Mouse (Mus musculus) liver, postnatal 0 days (tissue): Measurements from ENCODE around the gene Cd38.

Experiments used
- CTCF ChIP-seq: sonication (generic); IDR thresholded peaks from 2 replicates; pipeline ENCODE4 v1.5.1; 2016; ENCODE audit warnings: antibody characterized with exemption, low read depth
- EP300 ChIP-seq: IDR thresholded peaks from 2 replicates; pipeline ENCODE4 v1.6.1; 2016; ENCODE audit warnings: antibody characterized with exemption, low read depth, mild to moderate bottlenecking

DNA sequence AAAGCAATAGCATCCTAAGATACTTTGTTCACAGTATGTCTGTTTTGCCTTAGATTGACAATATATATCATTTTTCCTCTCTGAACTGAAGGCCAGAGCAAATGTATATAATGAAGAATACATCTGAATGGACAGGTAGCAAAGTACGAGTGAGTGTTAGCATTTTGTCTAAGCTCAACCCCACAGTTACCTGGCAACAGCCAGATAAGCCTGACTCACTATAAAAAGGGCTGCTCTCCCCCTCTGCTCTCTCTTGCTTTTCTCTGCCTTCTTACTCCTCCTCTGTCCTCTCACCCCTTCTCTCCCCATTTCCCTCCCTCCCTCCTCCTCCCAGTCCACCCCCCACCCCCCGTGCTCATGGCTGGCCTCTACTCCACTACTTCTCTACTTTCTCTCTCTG is 64.9 kb downstream of the Cd38 start:
- TF ChIP-seq CTCF, result no peak
- TF ChIP-seq EP300, result no peak
